32 mouse cellular contexts compared by ENCODE assay signal in genomic region chr7:53522195-53522917, GRCm38 (mm10).
"Had no signal": no experiment of that assay in that cellular context is flagged by ENCODE, and none has a peak within 500 bp of the region (broad histone marks: within the 10 kb centered on the region; RNA-seq: fewer than 3 reads in every experiment).

No protein-coding gene starts in this region.

- DNase-seq: left cerebral cortex, postnatal 4 days; liver; liver, embryonic 13.5 days; liver, postnatal 0 days; lung, adult 18-20 months; lung, adult 2 months; lung, embryonic 14.5 days; lung, postnatal 10 days; lung, postnatal 14 days; lung, postnatal 36 days; lung, postnatal 4 days; midbrain, embryonic 14.5 days had no signal

- H3K4me3 ChIP-seq: limb, embryonic 10.5 days; limb, embryonic 12.5 days; limb, embryonic 13.5 days; limb, embryonic 15.5 days; liver, embryonic 12.5 days; liver, embryonic 13.5 days; liver, embryonic 15.5 days; lung, embryonic 15.5 days; megakaryocyte, embryonic 14.5 days; midbrain, embryonic 10.5 days; midbrain, embryonic 12.5 days; midbrain, embryonic 13.5 days; midbrain, embryonic 15.5 days; myocyte; neural tube, embryonic 12.5 days had no signal

- ATAC-seq: liver, embryonic 12.5 days; liver, postnatal 0 days; lung, postnatal 0 days; midbrain, embryonic 13.5 days; midbrain, embryonic 15.5 days; midbrain, embryonic 16.5 days had no signal

- H3K27ac ChIP-seq: limb, embryonic 10.5 days; limb, embryonic 12.5 days; limb, embryonic 13.5 days; limb, embryonic 15.5 days; liver, embryonic 12.5 days; liver, embryonic 13.5 days; liver, embryonic 14.5 days; liver, embryonic 15.5 days; lung, embryonic 15.5 days; macrophage; midbrain, embryonic 10.5 days; midbrain, embryonic 12.5 days; midbrain, embryonic 13.5 days; midbrain, embryonic 15.5 days; neural tube, embryonic 12.5 days had no signal

- H3K36me3 ChIP-seq: limb, embryonic 10.5 days; limb, embryonic 12.5 days; limb, embryonic 13.5 days; limb, embryonic 15.5 days; liver, embryonic 12.5 days; liver, embryonic 13.5 days; liver, embryonic 15.5 days; lung, embryonic 15.5 days; midbrain, embryonic 10.5 days; midbrain, embryonic 12.5 days; midbrain, embryonic 13.5 days; midbrain, embryonic 15.5 days; neural tube, embryonic 12.5 days had no signal

- H3K9me3 ChIP-seq: limb, embryonic 10.5 days; limb, embryonic 12.5 days; limb, embryonic 13.5 days; limb, embryonic 15.5 days; liver, embryonic 12.5 days; liver, embryonic 13.5 days; liver, embryonic 15.5 days; lung, embryonic 15.5 days; megakaryocyte, embryonic 14.5 days; midbrain, embryonic 10.5 days; midbrain, embryonic 12.5 days; midbrain, embryonic 13.5 days; midbrain, embryonic 15.5 days; neural tube, embryonic 12.5 days had no signal

- H3K27me3 ChIP-seq: limb, embryonic 12.5 days; limb, embryonic 13.5 days; limb, embryonic 15.5 days; liver, embryonic 12.5 days; liver, embryonic 13.5 days; liver, embryonic 15.5 days; lung, embryonic 15.5 days; megakaryocyte, embryonic 14.5 days; midbrain, embryonic 12.5 days; midbrain, embryonic 13.5 days; midbrain, embryonic 15.5 days; neural tube, embryonic 12.5 days had no signal

- H3K9ac ChIP-seq: limb, embryonic 12.5 days; limb, embryonic 13.5 days; limb, embryonic 15.5 days; liver, embryonic 12.5 days; liver, embryonic 13.5 days; liver, embryonic 14.5 days; liver, embryonic 15.5 days; liver, postnatal 0 days; lung, embryonic 14.5 days; lung, embryonic 15.5 days; midbrain, embryonic 12.5 days; midbrain, embryonic 13.5 days; midbrain, embryonic 15.5 days; neural tube, embryonic 12.5 days had no signal

- H3K4me2 ChIP-seq: limb, embryonic 12.5 days; limb, embryonic 13.5 days; limb, embryonic 15.5 days; liver, embryonic 11.5 days; liver, embryonic 12.5 days; liver, embryonic 13.5 days; liver, embryonic 15.5 days; lung, embryonic 14.5 days; lung, embryonic 15.5 days; midbrain, embryonic 11.5 days; midbrain, embryonic 12.5 days; midbrain, embryonic 13.5 days; midbrain, embryonic 15.5 days; neural tube, embryonic 12.5 days had no signal

- H3K4me1 ChIP-seq: limb, embryonic 10.5 days; limb, embryonic 12.5 days; limb, embryonic 13.5 days; limb, embryonic 15.5 days; liver, embryonic 12.5 days; liver, embryonic 13.5 days; liver, embryonic 15.5 days; lung, embryonic 15.5 days; megakaryocyte, embryonic 14.5 days; midbrain, embryonic 10.5 days; midbrain, embryonic 12.5 days; midbrain, embryonic 13.5 days; midbrain, embryonic 15.5 days; neural tube, embryonic 12.5 days had no signal
